Mouse (Mus musculus): ENCODE measurements around the gene Bend7. TPM values are rescaled to one million over a fixed set of nuclear protein-coding genes. Genes with fewer than 3 reads are reported as not detected.

The Bend7 gene
- 10.5 and 11.1 TPM in 2 replicates for polyA plus RNA-seq (2014; fragmentation: Nextera tagmentation; extraction: Ambion mirVana)

DNA sequence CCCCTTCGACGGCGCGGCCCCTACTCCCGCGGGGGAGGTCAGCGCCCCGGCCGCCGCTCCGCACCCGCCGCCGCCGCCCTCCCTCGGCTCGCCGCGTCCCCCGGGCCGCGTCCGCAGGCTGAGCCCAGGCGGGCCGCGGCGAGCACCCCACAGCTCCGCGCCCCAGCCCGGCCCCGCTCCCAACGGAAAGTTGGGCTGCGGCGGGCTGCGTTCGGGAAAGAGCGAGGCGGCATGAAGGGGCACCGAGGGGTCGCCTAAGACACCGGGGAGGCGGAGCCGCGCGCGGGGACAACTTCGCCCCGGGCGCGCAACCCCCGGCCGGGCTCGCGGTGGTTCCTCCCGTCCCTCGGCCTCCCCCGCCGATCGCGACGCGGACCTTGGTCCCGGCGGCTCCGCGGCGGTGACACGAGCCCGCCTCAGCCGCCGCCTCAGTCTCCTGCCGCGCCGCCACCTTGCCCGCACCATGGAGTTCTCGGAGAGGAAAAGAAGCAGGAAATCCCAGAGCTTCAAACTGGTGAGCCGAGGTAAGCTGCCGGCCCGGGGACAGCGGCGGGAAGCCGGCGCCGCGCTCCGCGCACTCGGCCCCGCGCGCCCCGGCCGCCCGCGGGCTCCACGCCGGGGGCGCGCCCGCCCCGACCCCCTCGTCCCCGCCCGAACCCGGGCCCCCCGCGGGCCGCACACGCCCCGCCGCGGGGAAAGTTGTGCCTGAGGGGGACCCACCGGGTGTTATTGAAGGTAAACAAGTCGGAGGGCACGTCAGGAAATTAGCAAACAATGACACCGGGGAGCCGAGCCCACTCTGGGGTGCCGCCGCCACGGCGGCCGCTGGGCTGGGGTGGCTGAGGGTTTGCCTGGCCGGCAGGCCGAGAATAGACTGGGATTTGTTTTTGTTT lies at the start of gene Bend7:
Bend7 (plus strand) TSS at position 63 of the 893 bp plus-strand sequence.
- Histone ChIP-seq H3K27ac (ENCODE audit: low read depth) (peak within 1 kb of the TSS; percentile 81), H3K4me1 (ENCODE audit: insufficient read depth) (no peaks in the 10 kb centered on the region), H3K27me3 (ENCODE audit: insufficient read depth, low read length) (peaks cover 27% of the 10 kb centered on the region), H3K4me3 (ENCODE audit: low read depth, low read length) (peak within 1 kb of the TSS; percentile 70), H3K4me2 (peak within 1 kb of the TSS; percentile 92), H3K9ac (peak within 1 kb of the TSS; percentile 80), H3K36me3 (ENCODE audit: insufficient read depth) (no peaks in the 10 kb centered on the region), H3K9me3 (ENCODE audit: low read depth, low read length) (no peaks in the 10 kb centered on the region)
- DNase-seq (peak; percentile 46), ATAC-seq (ENCODE audit: insufficient read depth) (peak; percentile 85)
- TF ChIP-seq CTCF (IDR thresholded peaks at IDR 0.05; ENCODE audit: low read depth), result no peak
- whole genome bisulfite sequencing, result under 1% methylated on average over 79 of the region's 124 CpGs

GRCm38 (mm10) chr2:4668626-4669025 lies 49.0 kb upstream of the Bend7 start:
- DNase-seq (no peak), ATAC-seq (ENCODE audit: insufficient read depth) (no peak)
- Histone ChIP-seq H3K27ac (ENCODE audit: low read depth) (no peak overlapping the region), H3K4me2 (no peak overlapping the region), H3K27me3 (ENCODE audit: insufficient read depth, low read length) (no peaks in the 10 kb centered on the region), H3K4me1 (ENCODE audit: insufficient read depth) (no peaks in the 10 kb centered on the region), H3K4me3 (ENCODE audit: low read depth, low read length) (no peak overlapping the region), H3K9me3 (ENCODE audit: low read depth, low read length) (no peaks in the 10 kb centered on the region), H3K9ac (no peak overlapping the region), H3K36me3 (ENCODE audit: insufficient read depth) (no peaks in the 10 kb centered on the region)
- 82% methylated on average over 2 of the region's 2 CpGs for WGBS
- no peak for TF ChIP-seq CTCF (IDR thresholded peaks at IDR 0.05; ENCODE audit: low read depth)

GRCm38 (mm10) chr2:4669701-4670100 lies 47.9 kb upstream of the Bend7 start:
- 78% methylated on average over 8 of the region's 8 CpGs for WGBS

GRCm38 (mm10) chr2:4671636-4672035 lies 46.0 kb upstream of the Bend7 start:
- 69% methylated on average over 8 of the region's 8 CpGs for WGBS
- no peak overlapping the region for H3K27ac ChIP-seq (ENCODE audit: low read depth)
- ATAC-seq (ENCODE audit: insufficient read depth), result no peak

More at GRCm38 (mm10) chr2:4669701-4670100, 47.9 kb upstream of the Bend7 start:
- Histone ChIP-seq H3K9me3 (ENCODE audit: low read depth, low read length) (no peaks in the 10 kb centered on the region), H3K36me3 (ENCODE audit: insufficient read depth) (no peaks in the 10 kb centered on the region), H3K27me3 (ENCODE audit: insufficient read depth, low read length) (no peaks in the 10 kb centered on the region), H3K27ac (ENCODE audit: low read depth) (no peak overlapping the region), H3K4me1 (ENCODE audit: insufficient read depth) (no peaks in the 10 kb centered on the region), H3K4me2 (no peak overlapping the region), H3K4me3 (ENCODE audit: low read depth, low read length) (no peak overlapping the region), H3K9ac (no peak overlapping the region)
- no peak for TF ChIP-seq CTCF (IDR thresholded peaks at IDR 0.05; ENCODE audit: low read depth)
- ATAC-seq (ENCODE audit: insufficient read depth) (no peak), DNase-seq (no peak)

DNA sequence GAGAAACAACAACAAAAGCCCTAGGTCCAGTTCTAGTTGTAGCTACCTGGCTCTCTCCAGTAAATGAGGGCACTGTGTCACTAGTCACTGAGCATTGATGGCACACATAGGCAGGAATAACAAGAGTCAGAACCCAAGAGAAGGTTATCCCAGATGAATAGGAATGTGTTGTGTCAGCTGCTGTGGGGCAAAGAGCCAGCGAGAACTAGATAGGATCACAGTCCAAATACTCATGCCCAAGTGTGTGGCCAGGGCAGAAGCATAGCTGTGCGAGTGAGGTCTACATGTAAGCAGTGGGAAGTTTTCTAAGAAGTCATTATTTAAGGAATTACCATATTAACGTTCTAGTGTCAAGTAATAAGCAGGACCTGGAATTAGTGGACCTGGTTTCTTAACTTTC lies 37.7 kb upstream of the Bend7 start:
- Histone ChIP-seq H3K4me3 (ENCODE audit: low read depth, low read length) (no peak overlapping the region), H3K9me3 (ENCODE audit: low read depth, low read length) (no peaks in the 10 kb centered on the region), H3K27ac (ENCODE audit: low read depth) (no peak overlapping the region), H3K4me1 (ENCODE audit: insufficient read depth) (no peaks in the 10 kb centered on the region), H3K9ac (no peak overlapping the region), H3K36me3 (ENCODE audit: insufficient read depth) (no peaks in the 10 kb centered on the region), H3K27me3 (ENCODE audit: insufficient read depth, low read length) (no peaks in the 10 kb centered on the region), H3K4me2 (no peak overlapping the region)
- DNase-seq, result no peak
- WGBS, result 81% methylated on average over 3 of the region's 3 CpGs
- ATAC-seq (ENCODE audit: insufficient read depth), result no peak
- TF ChIP-seq CTCF (IDR thresholded peaks at IDR 0.05; ENCODE audit: low read depth), result no peak

More at GRCm38 (mm10) chr2:4671636-4672035, 46.0 kb upstream of the Bend7 start:
- Histone ChIP-seq H3K4me1 (ENCODE audit: insufficient read depth) (no peaks in the 10 kb centered on the region), H3K9ac (no peak overlapping the region), H3K27me3 (ENCODE audit: insufficient read depth, low read length) (no peaks in the 10 kb centered on the region), H3K9me3 (ENCODE audit: low read depth, low read length) (no peaks in the 10 kb centered on the region), H3K36me3 (ENCODE audit: insufficient read depth) (no peaks in the 10 kb centered on the region), H3K4me2 (no peak overlapping the region), H3K4me3 (ENCODE audit: low read depth, low read length) (no peak overlapping the region)
- no peak for TF ChIP-seq CTCF (IDR thresholded peaks at IDR 0.05; ENCODE audit: low read depth)
- no peak for DNase-seq

DNA sequence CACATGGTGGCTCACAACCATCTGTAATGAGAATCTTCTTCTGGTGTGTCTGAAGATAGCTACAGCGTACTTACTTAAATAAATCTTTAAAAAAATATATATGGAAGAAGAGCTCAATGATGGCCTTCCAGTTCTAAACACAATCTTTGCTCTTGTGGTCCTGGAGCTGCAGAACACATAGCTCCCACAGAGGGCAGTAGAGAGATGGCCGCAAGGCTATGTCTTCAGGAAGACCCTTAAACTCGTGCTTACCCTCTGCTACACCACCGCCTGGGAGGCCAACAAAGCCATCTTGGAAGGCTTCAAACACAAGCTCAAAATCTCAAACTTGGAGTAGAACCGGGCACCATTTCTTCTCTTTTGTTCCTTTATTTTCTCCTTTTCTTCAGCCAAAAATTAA lies 6.4 kb upstream of the Bend7 start:
- peak; percentile 60 for TF ChIP-seq CTCF (IDR thresholded peaks at IDR 0.05; ENCODE audit: low read depth)
- Histone ChIP-seq H3K27me3 (ENCODE audit: insufficient read depth, low read length) (0 out of 2 replicates have a peak, but pooled peaks cover 8% of the 10 kb centered on the region), H3K4me1 (ENCODE audit: insufficient read depth) (no peaks in the 10 kb centered on the region), H3K27ac (ENCODE audit: low read depth) (no peak overlapping the region), H3K4me2 (no peak overlapping the region), H3K36me3 (ENCODE audit: insufficient read depth) (no peaks in the 10 kb centered on the region), H3K9ac (no peak overlapping the region), H3K9me3 (ENCODE audit: low read depth, low read length) (no peaks in the 10 kb centered on the region), H3K4me3 (ENCODE audit: low read depth, low read length) (no peak overlapping the region)
- peak; percentile 58 for DNase-seq
- ATAC-seq (ENCODE audit: insufficient read depth), result no peak
- WGBS, result 44% methylated on average over 5 of the region's 5 CpGs

DNA sequence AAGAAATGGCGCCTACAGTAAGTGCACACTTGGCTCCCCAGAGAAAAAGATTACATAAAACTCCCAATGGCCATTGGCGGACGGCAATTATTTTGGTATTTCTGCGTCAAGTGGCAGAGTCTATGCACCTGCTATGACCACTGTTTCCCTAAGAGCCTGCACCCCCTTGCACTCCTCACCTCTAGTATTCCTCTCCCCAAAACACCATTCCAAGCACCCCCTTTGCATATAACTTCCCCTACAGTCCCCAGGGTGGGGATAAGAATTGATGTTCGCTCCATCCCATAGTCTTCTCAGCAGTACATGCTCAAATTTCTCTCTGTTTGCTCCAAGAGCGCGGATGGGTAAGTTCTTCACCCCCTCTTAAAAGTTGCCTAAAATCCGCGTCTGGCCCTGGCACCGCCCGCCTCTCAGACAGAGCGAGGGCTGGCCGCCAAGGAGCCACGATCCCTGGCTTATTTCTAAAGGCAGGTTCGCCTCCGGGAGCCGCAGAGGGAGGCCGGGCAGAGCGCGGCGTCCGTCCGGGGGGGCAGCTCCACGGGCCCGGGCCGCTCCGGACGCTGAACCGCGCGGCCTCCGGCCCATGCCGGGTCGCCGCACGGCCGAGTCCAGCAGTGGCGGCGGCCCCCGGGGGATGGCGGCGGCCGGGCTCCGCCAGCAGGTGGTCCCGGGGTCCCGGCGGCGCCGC lies 406 bp upstream of the Bend7 start:
- no peaks in the 10 kb centered on the region for H3K36me3 ChIP-seq (ENCODE audit: insufficient read depth)
- WGBS, result 3% methylated on average over 35 of the region's 49 CpGs
- ATAC-seq (ENCODE audit: insufficient read depth) (peak; percentile 76), DNase-seq (peak; percentile 57)
- TF ChIP-seq CTCF (IDR thresholded peaks at IDR 0.05; ENCODE audit: low read depth), result no peak
- peak overlapping the region; percentile 92 for H3K4me2 ChIP-seq
- H3K4me1 ChIP-seq (ENCODE audit: insufficient read depth), result no peaks in the 10 kb centered on the region
- peaks cover 27% of the 10 kb centered on the region for H3K27me3 ChIP-seq (ENCODE audit: insufficient read depth, low read length)
- H3K9ac ChIP-seq, result peak overlapping the region; percentile 80
- H3K9me3 ChIP-seq (ENCODE audit: low read depth, low read length), result no peaks in the 10 kb centered on the region
- H3K4me3 ChIP-seq (ENCODE audit: low read depth, low read length), result peak overlapping the region; percentile 70
- H3K27ac ChIP-seq (ENCODE audit: low read depth), result peak overlapping the region; percentile 81
